Mouse (Mus musculus): Measurements from ENCODE around the gene Plekha4.

The Plekha4 gene

GRCm38 (mm10) chr7:45538163-45539041 is 12.3 kb downstream of the Plekha4 start:
- DNase-seq (ENCODE audit: low read depth): peak; percentile 33

DNA sequence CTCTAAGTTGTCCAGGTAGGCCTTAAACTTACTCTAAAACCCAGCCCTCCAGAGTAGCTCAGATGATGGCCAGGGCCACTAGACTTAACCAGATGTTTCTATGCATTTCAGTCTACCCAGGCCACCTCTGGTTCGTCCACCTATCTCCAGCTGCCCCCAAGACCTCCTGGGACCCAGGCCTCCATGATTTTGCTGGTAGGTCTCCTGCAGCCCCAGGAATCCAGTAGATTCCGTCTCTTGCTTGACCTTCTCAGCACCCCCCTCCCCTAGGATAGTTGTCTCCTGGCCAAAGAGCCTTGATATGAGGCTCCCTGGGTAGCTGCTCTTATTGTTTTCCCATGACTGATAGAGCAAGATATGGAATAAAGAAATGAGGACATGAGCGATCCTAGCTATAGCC is 13.0 kb downstream of the Plekha4 start:
- DNase-seq (ENCODE audit: low read depth): no peak

DNA sequence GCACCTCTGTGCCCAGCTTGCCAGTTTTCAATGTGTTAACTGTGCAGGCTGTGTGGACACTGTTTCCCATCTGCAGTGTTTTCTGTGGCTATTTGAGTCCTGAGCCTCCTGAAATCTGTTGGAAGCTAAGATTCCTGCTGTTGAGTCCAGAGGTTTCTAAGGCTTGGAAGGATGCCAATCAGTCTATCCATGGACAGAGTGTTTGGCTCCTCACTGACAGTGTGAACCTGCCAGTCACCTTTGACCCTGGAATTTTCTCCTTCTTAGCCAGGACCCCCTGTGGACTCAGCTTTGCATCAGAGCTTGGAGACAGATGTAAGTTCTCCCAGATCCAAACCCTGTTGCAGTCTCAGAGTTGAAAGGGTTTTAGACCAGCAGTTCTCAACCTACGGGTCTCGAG is 14.1 kb downstream of the Plekha4 start:
- no peak for DNase-seq (ENCODE audit: low read depth)

DNA sequence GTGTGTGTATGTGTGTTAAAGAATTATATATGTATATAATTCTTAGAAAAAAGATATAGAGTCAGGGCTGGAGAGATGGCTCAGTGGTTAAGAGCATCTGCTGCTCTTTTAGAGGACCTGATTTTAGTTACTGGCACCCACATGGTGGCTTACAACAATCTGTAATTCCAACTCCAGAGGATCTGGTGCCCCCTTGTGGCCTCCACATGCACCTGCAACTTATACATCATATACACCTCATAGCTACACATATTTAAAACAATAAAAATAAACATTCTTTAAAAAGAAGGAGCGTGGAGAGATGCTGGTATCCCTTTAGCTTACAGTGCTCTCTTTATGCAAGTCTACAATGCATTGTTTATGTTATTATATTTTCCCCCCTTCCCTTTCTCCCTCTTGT is 18.4 kb downstream of the Plekha4 start:
- DNase-seq (ENCODE audit: low read depth): no peak

- DNase-seq (ENCODE audit: low read depth): no peak
These were observed 23.7 kb downstream of the Plekha4 start for GRCm38 (mm10) chr7:45549641-45550436.

DNA sequence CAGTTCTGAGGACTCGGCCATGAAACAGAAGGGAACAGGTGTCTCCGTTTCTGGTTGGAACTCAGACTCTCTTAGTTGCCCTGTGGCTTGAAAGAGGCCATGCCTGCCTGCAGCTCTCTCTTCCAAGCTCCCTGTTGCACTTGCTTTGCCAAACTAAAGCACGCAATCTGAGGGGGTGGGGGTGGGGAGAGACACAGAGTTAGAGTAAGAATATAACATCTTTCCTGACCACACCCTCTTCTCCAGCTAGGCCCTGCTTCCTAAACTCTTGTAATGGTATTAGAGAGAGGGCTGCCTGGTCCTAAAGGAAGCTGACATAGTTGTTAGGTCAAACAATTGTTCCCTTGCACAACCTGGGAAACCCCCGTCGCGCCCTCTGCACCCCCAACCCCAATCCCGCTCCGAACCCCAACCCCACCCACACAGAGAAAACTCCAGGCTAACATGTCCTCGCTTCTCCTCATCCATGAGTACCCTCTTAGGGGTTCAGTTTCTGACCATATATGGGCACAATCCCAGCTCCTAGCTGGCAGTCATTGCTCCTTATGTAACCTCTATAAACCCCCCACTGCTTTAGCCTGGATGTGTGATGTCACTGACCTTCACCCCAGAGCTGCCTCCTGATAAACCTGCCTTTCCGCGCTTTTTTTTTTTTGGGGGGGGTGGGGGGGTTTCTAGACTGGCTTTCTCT is 24.8 kb downstream of the Plekha4 start:
- DNase-seq (ENCODE audit: low read depth): no peak

DNA sequence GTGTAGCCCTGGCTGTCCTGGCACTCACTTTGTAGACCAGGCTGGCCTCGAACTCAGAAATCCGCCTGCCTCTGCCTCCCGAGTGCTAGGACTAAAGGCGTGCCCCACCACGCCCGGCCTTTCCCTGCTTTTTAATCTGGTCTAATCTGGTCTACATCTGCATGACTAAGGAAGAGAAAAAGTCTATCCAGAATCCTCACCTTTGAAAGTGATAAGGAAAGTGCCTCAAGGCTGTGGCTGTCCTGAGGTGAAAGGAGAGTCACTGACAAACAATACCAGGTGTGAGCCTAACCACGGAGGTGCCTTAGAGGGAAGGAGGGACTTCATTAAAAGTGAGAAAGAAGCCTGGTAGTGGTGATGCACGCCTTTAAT is 25.4 kb downstream of the Plekha4 start:
- no peak for DNase-seq (ENCODE audit: low read depth)

GRCm38 (mm10) chr7:45553519-45553918 is 27.4 kb downstream of the Plekha4 start:
- no peak for DNase-seq (ENCODE audit: low read depth)

DNA sequence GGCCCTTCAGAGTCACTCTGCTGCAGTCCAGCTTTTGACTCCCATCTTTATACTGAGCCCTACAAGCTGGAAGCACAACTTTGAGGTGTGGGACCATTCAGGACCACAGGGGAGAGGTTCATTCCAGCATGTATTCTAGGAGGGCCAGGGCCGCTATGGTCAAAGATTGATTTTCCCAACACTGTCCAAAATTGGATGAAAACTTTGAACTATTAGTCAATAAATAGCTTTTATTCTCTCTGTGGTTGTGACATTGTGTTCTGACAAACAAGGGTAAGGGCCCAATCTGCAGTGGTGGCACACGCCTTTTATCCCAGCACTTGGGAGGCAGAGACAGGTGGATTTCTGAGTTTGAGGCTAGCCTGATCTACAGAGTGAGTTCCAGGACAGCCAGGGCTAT is 27.9 kb downstream of the Plekha4 start:
- no peak for DNase-seq (ENCODE audit: low read depth)

DNA sequence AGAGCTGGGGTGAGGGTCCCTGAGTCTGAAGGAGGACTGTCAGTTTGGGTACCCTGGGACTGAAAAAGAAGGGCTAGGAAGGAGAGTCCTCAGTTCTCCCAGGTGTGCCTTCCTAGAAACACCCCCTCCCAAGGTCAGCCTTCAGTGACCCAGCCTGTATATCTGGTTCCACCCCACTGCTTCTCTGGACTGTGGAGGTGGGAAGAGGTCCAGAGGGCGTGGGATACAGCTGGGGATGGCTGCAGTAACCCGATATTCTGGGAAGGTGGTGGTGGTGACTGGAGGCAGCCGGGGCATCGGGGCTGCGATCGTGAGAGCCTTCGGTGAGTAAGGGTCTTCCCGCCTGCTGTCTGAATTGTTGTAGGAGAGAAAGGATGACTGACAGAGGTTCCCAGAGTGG is 28.6 kb downstream of the Plekha4 start, which contains the start of gene Hsd17b14:
Gene Hsd17b14 (plus strand): TSS at position 150 of the 400 bp plus-strand sequence.
- no peak for DNase-seq (ENCODE audit: low read depth)

DNA sequence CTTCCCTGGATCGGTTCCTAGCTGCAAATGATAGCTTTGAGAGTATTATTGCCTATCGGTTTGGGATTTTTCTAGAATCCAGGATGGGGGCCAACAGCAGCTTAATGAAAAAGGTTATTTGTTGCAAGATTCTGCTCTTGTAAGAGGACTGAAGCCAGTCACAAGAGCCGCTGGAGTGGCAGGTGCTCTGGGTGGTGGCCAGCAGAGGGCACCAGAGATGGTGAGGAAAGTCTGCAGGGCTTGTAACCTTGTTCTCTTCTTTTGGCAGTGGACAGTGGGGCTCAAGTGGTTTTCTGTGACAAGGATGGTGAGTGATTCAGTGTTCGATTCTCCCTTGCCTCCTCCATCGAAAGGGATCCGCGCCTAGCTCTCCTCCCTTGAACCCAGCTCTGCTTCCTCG is 29.7 kb downstream of the Plekha4 start:
- peak; percentile 86 for DNase-seq (ENCODE audit: low read depth)

- no peak for DNase-seq (ENCODE audit: low read depth)
These were observed 32.8 kb downstream of the Plekha4 start for GRCm38 (mm10) chr7:45558907-45559306.

- peak; percentile 43 for DNase-seq (ENCODE audit: low read depth)
These were observed 34.1 kb downstream of the Plekha4 start for GRCm38 (mm10) chr7:45560241-45560640.

GRCm38 (mm10) chr7:45560843-45561623 is 34.9 kb downstream of the Plekha4 start:
- peak; percentile 89 for DNase-seq (ENCODE audit: low read depth)

DNA sequence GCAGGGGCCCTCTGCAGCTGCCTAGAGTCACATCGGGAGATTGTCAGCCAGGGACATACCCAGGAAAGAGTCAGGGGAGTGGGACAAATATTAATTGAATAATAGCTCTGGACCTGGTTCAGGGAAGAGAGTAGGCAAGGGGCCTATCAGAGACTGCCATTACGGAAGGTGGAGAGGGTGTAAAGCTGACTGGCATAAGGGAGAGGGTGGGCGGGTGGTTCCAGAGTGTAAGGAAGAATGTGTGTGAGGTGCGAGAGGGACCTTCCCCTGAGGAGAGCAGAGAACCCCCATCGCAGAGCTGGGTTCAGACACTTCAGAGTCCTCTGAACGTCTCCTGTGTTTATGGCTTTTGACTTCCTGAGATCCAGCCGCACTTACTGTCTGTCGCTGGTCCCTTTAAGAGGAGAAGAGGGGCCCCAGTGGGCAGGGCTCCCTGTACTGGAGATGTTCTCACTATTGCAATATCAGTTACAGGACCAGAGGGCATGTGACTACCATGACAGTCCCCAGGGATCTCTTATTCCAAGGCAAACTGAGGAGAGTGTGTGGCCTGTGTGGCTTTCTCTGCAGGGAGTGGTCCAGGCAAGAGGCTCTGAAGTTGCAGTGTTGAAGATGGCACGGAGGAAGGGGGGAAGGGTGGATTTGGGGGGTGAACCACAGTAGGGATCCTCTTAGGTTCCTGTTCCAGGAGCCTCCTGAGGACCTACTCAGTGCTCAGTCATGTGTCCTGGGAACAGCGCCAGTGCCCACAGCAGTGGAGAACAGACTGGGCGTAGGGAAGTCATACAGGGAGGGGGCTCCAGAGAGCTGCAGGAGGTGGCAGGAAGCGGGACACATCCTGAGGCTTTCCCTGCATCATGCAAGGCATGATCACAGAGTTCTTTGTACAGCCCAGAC is 35.7 kb downstream of the Plekha4 start:
- no peak for DNase-seq (ENCODE audit: low read depth)

DNA sequence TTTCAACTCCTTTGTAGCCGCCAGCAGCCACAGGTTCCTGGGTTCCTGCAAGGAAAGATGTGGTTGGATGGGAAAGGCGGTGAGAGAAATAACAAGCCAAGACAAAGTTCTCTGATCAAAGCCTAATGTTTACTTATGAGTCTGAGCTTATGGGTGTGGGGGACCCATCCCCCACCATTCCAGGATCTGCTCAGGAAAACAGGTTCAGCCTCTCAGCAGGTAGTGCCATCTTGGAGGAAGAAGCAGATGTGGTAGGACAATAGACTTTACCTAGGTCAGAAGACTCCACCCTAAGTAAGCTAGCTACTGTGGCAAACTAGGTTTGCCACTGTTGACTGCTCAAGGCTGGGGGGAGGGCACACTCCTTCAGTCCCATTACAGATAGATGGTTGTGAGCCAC is 38.7 kb downstream of the Plekha4 start:
- DNase-seq (ENCODE audit: low read depth): no peak

GRCm38 (mm10) chr7:45565446-45565845 is 39.3 kb downstream of the Plekha4 start:
- DNase-seq (ENCODE audit: low read depth): no peak

DNA sequence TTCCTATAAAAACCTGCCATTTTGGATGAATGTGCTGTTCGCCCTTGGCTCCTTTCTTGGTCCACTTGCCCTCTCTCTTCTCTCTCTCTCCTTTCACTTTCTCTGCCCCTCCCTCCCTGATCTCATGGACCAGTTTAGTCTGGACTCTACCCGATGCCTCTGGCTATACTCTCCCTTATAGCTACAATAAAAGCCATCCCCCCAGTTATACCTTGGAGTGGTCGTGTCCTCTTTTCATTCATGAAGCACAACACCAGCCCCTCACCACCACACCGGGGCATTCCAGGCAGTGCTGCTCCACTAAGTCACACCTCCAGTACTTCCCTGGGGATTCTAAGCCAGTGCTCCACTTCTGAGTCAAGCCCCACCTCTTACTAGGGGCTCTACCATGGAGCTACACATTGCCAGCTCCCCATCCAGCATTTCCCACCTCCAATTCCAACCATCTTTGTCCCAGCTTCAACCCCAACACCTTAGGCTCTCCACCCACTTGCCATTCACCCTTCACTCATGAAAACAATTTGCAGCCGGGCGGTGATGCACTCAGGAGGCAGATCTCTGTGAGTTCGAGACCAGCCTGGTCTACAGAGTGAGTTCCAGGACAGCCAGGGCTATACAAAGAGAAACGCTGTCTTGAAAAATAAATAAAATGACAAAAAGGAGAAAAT is 41.1 kb downstream of the Plekha4 start:
- DNase-seq (ENCODE audit: low read depth): no peak

GRCm38 (mm10) chr7:45567780-45568516 is 41.8 kb downstream of the Plekha4 start:
- peak; percentile 92 for DNase-seq (ENCODE audit: low read depth)

Measured in naive thymus-derived CD4-positive, alpha-beta T cell, adult 2 months (primary cell).